Mouse (Mus musculus) liver, adult 2 months (tissue): ENCODE results near the gene Olfr735.

Experiments used
- CTCF ChIP-seq: fragments of 200-500 bp; IDR thresholded peaks from 2 replicates; pipeline ENCODE4 v1.5.1; 2011; ENCODE audit warnings: low read depth, low read length, control low read depth
- POLR2A ChIP-seq: fragments of 200-500 bp; IDR thresholded peaks from 2 replicates; pipeline ENCODE4 v1.6.1; 2011; ENCODE audit warnings: low read length, control low read depth; ENCODE audit not compliant: insufficient read depth; ENCODE audit errors: extremely low read depth

GRCm38 (mm10) chr14:50348796-50349195 lies at the start of gene Olfr735:
- TF ChIP-seq POLR2A (no peak), CTCF (no peak)
